Mouse (Mus musculus): ENCODE data around the gene Prdm10.

DNA sequence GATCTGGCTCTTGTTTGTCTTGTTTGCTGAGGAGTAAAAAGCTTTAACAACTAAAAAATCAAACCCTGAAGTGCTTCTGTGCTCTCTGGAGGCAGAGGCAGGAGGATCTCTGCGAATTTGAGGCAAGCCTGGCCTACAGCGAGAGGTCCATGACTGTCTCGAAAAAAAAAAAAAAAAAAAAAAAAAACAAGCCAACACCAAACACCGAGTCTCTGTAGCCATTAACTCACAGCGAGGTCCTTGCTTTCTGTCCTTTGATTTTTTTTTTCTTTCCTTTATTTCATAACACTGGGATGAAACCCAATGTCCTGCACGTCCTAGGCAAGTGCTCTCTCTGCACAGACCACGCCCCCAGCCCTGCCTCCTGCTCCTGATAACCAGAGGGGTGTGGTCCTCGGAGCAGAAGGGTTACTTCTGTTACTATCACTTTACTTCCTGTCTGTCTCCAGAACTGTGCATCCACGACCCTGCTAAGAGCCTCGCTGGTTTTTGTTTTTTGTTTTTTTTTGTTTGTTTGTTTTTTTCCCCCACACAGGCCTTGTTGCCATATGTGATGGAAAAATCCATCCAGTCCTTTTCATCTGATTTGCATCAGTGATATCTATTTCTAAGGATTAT, 28.0 kb upstream of the Prdm10 start:
- TF ChIP-seq CTCF (IDR thresholded peaks at IDR 0.05; ENCODE audit: low read depth) (no peak), EP300 (IDR thresholded peaks at IDR 0.05; ENCODE audit: low read depth) (peak; percentile 75)
